Mouse (Mus musculus) cerebellum, postnatal 25 days (tissue): ENCODE measurements at regions not wholly inside any gene's neighbourhood (a gene's known extent, or its start where the extent isn't known, plus 50 kb on each side); places are given as distances from the start of the nearest gene placed in this dataset.

Source experiments
- DNase-seq, 2 experiments: peaks; one replicate each; pipeline ENCODE4 v3.0.0; 2021; ENCODE audit warnings: mixed read lengths in 2 of 2

DNA sequence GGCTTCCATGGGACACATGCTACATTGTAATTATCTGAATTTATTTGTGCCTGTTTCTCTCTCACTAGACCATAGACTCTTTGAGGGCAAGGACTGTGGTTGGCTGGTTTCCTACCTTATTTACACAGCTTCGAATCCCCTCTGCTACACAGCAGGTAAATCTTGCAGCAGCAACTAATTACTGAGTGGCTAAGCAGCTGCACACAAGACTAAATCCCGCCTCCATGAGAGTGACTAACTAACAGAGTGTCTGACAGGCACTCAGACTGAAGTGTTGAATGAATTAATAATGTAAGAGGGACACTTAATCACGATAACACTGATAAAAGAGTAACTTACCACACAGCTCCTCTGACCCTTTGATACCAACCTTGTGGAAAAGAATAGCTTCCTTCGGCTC is 111.9 kb upstream of the Lrig1 start:
- DNase-seq, result no peak

GRCm38 (mm10) chr6:94807216-94807615 is 107.3 kb upstream of the Lrig1 start:
- no peak for DNase-seq

DNA sequence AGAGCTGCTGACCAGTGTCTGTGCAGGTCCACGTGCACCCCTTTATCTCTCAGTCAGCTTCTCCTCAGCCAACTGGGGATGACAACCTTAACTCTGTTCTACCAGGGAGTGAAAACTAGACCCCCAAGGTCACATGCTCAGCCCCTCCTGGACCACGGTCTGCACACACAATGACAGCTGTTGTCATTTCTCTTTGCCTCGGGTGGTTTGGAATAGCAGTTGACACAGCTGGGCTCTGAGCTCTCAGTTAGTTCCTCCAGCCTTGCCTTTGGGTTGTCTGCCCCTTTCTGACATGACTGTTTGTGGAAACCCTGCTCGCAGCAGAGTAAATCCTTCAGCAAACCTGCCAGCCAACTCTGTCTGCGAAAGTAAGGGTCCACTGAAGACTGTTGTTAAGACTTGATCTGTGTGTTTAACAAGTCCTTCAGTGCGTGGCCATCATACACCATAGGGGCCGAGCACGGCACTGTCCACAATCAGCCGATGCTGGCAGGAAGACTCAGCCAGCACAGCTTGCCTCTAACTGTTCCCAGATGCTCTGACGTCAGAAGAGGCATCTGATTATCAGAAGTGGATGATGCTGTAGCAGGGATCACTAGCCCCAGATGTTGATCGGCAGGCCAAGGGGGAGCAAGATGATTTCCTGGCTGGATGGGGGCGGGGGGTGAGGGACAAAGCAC is 106.7 kb upstream of the Lrig1 start:
- DNase-seq, result no peak

DNA sequence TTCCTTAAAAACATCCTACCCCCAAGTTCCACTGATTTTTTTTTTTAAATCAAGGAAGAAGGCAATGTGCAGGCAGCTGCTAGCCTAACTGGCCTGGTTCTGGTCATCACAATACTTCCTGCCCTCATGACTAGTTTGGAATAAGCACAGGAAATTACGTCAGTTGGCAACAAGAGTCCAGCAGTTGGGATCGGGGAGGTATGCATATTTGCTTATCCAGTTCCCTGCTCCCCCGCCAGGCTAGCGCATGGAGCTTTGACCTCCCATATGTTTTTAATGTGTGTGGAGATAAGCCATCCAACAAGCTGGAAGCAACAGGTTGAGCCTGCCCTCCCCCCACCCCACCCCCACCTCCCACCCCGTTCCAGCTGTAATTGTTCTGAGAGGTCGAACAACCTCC is 105.7 kb upstream of the Lrig1 start:
- DNase-seq, result no peak

- no peak for DNase-seq
Measured at GRCm38 (mm10) chr6:94804284-94804815, 104.4 kb upstream of the Lrig1 start.

- no peak for DNase-seq
Measured at GRCm38 (mm10) chr6:94801039-94801438, 101.1 kb upstream of the Lrig1 start.

GRCm38 (mm10) chr6:94798545-94799211 is 98.7 kb upstream of the Lrig1 start:
- no peak for DNase-seq

DNA sequence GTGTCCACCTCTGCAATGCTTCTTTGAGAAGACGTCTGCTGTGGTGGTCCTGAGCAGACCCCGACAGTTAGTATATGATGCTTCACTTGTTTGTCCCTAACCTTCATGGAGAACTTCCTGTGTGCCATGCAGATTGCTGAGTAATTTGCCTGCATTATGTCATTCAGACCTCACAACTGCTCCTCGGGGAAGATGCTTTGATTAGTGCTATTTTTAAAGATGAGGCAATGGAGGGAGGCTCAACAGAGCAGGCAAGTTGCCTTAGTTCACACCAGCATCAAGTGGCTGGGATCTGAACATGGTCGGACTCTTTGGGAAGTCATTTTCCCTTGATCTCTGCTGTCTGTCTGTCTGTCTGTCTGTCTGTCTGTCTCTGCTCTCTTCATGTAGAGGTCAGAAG is 95.5 kb upstream of the Lrig1 start:
- no peak for DNase-seq

DNA sequence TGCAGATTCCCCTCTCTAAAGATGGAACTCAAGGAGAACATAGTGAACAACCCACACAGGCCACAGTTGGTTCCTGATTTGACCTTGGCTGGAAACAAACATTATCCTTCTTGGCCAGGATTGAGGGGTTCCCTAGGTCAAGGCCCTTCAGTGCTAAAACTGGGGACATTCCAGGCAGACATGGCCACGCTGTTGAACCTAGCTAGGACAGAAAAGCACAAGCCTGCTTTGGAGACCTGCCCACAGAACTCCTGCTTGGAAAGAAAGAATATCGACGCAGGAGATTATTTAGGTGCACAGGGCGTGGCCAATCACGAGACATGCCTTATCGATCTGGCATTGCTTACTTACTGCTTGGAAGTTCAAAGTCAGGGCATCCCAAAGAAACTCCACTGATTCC is 93.6 kb upstream of the Lrig1 start:
- DNase-seq, result no peak

DNA sequence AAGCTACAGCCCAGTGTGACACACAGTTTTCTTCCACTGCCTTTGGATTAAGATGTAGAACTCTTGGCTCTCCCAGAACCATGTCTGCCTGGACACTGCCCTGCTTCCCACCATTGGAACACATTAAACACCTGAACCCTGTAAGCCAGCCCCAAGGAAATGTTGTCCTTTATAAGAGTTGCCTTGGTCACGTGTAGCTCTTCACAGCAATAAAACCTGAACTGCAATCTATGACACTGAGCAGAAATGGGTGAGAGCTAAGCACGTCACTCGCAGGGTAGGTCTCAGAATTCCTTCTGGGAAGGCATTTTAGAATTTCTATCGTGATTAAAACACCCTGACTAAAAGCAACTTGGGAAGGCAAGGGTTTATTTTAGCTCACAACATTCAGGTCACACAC is 92.4 kb upstream of the Lrig1 start:
- no peak for DNase-seq

DNA sequence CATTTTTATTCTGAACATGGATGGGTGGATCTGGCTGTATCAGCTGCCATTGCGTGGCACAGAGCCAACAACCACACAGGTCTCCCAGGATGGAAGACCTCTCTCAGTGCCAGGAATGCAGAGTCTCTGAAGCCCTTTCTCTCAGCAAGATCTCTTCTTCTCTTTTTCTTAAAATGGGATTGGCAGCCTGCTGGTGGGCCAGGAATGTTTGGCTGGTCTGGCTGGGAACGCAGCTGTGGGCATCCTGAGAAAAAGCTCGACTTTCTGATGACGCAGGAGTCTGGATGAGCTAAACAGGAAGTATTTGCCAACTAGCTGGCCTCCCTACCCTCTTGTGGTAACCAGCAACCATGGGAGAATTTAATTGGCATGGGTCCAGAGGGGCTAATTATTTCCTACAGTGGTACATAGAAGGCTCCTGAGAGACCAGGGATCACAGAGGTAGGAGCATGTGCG is 89.4 kb upstream of the Lrig1 start:
- DNase-seq, result peak; percentile 37 to 63

DNA sequence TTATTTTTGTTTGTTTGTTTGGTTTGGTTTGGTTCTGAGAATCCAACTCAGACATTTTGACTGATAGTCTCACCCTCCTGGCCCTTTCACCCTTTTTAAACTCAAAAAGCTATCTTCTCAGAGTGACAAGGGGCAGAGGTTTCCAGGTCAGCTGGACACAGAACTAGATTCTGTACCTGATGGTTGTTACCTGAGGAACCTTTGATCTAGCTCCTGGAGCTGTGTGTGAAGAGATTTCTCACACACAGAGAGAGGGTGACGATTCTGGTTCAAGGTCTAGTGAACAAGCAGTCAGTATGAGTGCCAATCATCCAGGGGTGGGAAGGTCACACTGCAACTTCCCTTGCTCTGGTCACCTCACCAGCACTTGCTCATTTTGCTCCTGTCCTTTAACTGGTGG is 83.5 kb upstream of the Lrig1 start:
- no peak for DNase-seq

- no peak for DNase-seq
Measured at GRCm38 (mm10) chr6:94780621-94781020, 80.7 kb upstream of the Lrig1 start.

GRCm38 (mm10) chr6:94779854-94780253 is 79.9 kb upstream of the Lrig1 start:
- DNase-seq, result peak in 1 of 2 experiments; percentile 14

GRCm38 (mm10) chr6:94779213-94779612 is 79.3 kb upstream of the Lrig1 start:
- DNase-seq, result no peak

DNA sequence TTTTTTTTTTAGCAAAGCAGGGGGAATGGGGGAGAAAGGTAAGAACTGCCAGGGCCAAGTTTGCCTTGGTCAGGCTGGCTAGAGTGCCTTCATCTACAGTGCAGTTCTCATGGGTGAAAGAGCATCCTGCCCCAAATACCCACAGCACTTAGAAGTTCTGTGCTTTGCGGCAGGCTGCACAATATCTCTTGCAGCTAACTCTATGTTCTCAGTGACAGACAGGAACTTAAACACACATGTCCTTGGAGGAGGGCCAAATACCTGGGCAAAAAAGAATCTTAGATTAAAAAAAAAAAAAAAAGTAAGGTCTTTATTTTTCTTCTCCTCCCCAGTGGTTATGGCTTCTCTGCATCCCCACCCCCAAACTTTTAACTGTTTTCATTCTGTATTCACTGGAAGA is 78.8 kb upstream of the Lrig1 start:
- no peak for DNase-seq

DNA sequence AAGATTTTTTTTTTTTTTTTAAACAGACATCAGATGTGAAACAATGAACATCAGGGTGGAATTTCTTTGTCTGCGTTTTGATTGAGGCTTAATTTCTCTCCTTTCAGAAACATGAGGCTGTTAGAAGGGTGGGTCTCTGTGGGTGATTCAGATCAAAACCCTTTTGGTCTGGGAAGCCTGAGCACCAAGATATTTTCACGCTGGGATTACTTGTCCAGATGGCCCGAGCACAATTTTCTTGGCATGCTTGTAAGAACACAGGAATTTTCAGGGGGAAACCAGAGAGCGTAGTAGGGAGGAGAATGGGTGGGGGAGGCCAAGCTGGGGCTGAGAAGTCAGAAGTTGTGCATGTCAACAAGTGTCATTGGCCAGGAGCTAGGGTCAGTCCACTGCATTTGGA is 76.6 kb upstream of the Lrig1 start:
- DNase-seq, result no peak

- no peak for DNase-seq
Measured at GRCm38 (mm10) chr6:94774871-94775270, 74.9 kb upstream of the Lrig1 start.

- DNase-seq, result no peak
Measured at GRCm38 (mm10) chr6:94773604-94774486, 73.9 kb upstream of the Lrig1 start.

DNA sequence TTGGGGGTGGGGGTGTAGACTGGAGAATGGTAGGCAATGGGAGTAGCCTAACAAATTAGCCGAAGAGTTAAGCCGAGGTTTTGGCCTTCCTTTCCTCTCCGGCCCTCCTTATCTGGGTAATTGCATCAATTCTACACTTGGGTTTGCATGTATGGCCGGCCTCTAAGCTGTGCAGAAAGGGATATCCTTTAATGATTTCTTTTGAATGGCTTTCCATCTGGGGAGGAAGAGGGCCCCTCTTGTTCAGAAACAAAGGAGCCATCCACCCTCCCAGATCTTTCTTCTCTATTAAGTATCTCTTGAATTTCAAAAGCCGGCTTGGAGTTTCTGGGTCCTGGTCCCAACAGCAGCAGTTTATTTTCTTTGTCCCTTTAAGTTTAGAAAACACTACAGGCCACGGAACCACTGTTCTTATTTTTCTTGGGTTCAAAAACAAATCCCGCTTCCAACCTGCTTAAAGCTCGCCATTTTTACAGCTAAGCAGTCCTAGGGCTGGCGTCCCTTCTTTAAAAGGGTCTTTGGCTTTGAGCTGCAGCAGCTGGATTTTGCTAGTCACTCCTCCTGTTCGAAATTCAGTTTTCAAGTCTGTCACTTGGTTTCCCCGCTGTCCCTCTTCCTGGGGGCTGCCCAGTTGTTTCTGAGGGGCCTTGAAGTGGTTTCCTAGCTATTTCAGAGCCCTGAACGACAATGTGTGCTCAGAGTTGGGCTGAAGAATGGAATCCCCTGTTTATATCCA is 73.1 kb upstream of the Lrig1 start:
- no peak for DNase-seq

GRCm38 (mm10) chr6:94772391-94772790 is 72.4 kb upstream of the Lrig1 start:
- no peak for DNase-seq

DNA sequence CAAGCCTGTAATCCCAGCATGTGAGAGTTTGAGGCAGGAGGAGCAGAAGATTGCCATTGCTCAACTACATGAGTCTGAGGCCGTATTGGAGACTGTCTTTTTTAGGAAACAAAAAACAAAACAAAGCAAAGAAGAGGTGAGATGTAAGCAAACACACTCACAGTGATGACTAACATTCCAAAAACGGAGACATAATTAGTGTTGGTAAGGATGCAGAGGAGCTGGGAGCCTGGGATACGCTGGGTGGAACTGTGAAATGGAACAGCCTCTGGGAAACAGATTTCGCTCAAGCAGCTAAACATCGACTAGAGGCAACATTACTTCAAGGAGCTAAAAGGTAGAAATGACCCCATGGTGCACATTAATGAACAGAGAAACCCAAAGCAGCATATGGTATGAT is 68.3 kb upstream of the Lrig1 start:
- DNase-seq, result no peak

DNA sequence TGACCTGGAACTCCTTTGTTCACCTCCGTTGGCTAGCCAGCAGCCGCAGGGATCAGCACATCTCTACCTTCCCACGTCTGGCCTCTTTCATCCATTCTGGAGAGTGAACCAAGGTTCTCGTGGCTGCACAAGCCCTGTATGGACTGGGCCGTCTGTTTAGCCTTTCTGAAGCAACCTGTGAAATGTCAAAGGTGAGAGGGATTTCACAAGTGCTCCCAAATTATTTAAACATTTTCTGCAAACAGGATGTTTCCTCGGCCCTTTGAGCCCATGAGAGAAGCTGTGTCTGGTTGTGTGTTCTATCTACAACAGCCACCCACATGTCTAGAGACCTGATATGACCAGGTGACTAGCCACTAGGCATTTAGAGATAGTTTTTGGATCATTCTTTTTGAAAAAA is 65.8 kb upstream of the Lrig1 start:
- DNase-seq, result no peak
